Mouse (Mus musculus) heart, adult 18-20 months (tissue): ENCODE data around the gene N4bp2. TPM values are rescaled to one million over a fixed set of nuclear protein-coding genes. Genes with fewer than 3 reads are reported as not detected.

Source experiments
- DNase-seq, 2 experiments: peaks; one replicate each; pipeline ENCODE4 v3.0.0; 2021 to 2022; ENCODE audit warnings: mixed read lengths in 1 of 2
- total RNA-seq, 2 experiments: library from RNA; stranded (reverse); gene quantifications; 2 replicates each; pipeline ENCODE4 v1.2.3; 2021

The N4bp2 gene
- total RNA-seq, 2 experiments from 2014 or later: 9.8 to 11.5 TPM

DNA sequence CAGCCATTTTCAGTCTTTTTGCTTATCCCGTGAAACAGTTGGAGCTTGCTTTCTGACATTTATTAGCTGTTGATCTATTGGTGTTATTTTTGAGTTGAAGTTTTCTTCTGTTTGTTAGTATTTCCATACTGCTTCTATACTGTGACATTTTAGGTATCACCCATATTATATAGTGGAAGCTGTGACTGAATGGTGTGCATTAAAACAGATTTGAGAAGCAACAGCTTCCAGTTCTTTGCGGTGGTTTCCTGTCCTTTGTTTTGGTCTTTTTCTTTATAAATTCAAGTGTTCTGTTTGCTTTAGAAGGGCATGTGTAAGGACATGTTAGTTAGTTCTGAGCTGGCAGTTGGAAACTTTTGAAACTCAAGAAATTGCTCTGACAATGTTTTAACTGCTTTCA, 65.7 kb downstream of the N4bp2 start:
- DNase-seq: no peak

DNA sequence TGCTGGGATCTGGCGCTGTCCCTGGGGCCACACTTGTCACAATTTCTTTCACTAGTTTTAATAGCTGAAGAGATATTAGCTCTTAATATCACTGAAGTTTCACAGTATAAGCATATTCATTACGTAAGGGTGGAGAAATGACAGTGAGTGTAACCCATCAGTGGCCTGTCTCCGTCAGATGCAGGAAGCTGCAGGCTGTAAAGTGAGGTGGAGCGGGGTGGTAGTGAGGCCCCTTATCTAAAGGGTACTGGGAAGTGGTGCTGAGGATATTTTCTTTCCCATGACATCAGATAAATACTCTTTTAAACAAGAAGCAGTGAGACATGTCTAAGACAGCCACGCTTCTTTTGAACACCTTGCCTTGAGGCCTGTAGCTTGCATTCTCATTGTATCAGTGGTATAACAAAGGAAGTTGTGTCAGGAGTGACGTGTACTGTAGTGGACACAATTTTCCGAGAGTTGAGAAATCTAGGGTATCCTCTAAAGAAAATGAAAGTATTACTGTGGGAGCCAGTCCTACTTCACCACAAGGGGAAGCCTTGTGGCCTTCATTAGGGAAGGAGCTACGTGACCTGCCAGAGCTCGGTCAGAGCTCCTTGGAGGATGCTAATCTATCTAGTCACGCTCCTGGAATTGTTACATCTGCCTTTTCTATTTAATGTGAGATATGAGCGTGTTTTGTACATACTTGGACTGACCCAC, 68.7 kb downstream of the N4bp2 start:
- DNase-seq: peak in 1 of 2 experiments; percentile 14

DNA sequence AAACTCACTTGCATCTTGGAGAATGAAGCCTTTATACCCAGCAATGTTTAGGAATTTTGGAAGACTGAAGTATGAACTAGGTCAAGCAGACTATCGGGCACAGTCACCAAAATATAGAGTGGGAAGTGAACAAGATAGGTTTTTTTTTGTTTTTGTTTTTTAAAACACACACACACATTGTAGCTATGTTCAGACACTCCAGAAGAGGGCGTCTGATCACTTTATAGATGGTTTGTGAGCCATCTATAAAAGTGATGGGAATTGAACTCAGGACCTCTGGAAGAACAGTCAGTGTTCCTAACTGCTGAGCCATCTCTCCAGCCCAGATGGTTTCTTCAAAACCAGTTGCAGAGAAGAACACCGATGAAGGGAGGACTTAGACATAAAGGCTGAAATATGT, 69.8 kb downstream of the N4bp2 start:
- DNase-seq: no peak

DNA sequence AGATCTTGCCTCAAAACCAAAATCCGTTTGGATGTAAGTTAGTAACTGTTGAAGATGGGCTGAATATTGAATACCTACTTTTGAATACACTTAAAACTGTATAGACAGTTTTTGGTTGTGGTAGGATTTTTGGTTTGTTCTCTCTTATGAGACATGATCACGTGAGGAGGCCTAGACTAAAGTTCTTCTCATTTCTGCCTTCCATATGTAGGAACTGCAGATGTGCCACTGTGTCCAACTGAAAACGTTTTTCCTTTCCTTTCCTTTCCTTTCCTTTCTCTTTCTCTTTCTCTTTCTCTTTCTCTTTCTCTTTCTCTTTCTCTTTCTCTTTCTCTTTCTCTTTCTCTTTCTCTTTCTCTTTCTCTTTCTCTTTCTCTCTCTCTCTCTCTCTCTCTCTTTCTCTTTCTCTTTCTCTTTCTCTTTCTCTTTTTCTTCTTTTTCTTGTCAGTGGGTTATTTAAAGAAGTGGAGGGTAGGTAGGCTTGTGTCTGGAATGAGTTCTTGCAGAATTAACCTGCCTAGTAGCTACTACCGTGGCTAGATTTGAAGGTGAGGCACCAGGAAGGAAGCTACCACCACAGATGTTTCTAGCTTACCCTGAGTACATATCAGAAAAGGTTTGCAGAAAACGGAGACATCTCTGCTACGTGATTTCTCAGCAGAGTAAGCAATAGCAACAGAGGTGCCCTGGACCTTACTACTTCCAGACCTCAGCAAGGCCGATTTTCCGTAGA, 70.6 kb downstream of the N4bp2 start:
- DNase-seq: no peak

DNA sequence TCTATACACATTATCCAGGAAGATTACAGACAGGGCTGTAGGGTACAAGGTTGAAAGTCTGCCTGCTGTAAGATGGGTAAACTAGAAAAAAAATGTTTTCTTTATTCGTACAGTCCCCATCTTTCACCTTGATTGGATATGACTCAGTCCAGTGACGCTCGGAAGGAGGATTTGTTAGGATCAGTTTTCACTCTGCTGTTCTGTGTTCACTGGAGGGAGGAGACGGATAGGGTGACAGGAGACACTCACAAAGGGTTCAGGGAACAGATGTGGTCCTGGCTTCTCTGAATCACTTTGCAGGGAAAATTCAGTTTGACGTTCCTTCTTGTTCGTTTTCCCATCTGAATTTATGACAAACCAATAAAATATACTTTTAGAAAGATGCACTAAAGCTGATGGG, 74.7 kb downstream of the N4bp2 start:
- no peak for DNase-seq

DNA sequence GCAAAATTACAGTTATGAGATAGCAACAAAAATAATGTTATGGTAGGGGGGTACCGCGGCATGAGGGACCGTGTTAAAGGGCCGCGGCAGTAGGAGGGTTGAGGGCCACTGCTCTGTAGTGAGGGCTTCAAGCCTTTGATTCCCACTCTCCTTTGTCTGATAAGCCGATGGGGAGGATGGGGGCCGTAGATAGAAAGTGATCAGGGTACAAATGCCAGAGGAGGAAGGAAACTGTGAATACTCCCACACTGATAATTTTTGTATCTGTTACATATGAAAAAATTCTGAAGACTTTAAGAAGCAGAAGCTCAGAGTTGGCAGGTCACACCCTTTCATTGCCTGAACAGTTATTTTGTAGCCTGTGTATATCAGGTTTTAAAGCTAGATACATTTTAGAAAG, 79.6 kb downstream of the N4bp2 start:
- no peak for DNase-seq

DNA sequence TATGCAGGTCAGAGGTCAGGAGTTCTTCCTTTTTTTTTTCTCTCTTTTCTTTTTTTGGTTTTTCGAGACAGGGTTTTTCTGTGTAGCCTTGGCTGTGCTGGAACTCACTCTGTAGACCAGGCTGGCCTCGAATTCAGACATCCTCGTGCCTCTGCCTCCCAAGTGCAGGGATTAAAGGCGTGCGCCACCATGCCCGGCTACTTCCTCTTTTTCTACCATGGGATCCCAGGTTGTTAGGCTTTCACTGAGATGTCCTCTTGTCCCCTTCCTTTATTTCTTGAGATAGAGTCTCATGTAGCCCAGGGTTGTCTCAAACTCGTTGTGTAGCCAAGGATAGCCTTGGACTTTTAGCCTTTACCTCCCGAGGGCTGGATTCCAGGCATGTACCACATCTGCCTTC, 83.2 kb downstream of the N4bp2 start:
- DNase-seq: no peak

DNA sequence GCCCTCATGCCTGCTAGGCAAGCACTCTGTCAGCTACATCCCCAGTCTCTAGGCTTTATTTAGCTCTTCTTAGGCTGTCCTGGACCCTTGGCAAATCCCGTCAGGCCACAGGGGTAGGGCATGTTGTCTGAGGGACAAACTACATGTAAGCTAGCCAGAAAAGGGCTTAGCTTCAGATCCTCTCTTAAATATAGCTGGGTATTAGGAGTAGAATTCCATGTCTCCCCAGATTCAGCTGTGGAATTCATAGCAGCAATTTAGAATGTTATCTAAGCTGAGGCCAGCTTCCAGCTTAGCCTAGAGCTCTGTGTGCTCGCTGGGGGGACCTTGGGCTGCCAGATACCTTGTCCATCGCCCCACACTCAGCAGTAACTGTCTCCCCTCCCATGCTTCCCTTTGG, 83.6 kb downstream of the N4bp2 start:
- no peak for DNase-seq

DNA sequence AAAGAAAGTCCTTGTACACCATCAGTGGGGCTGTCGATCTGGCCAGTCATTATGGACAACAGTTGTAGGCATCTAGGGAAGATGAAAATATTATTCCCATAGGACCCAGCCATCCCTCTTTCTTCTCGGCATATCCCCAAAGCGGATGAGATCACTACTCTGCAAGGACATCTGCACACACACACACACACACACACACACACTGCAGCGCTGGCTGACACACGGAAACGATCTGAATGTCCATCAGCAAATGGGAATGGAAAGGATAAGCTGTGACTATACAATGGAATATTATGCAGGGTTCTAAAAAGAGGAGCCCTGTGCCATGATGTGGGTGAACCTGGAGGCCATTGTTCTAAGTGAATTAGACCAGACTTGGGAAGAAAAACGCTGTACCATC, 84.3 kb downstream of the N4bp2 start:
- DNase-seq: no peak

DNA sequence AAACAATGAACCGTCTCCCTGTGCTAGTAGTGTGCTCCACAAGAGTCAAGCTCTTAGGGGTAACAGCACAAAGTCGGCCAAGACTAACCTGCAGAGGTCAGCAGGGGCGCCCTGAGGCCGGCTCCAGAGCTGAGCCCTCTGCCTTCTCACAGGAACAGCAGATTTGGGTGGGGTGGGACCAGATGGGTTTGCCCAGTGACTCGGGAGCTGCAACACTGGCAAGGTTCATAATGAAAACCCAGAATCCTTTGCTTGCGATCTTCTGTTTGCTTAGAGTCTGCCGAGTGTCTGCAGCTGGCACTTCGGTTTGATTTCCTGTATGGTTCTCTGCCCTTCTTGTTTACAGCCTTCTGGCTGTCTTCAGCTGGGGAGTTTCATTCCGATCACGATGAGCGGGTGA, 87.4 kb downstream of the N4bp2 start:
- peak in 1 of 2 experiments; percentile 20 for DNase-seq

DNA sequence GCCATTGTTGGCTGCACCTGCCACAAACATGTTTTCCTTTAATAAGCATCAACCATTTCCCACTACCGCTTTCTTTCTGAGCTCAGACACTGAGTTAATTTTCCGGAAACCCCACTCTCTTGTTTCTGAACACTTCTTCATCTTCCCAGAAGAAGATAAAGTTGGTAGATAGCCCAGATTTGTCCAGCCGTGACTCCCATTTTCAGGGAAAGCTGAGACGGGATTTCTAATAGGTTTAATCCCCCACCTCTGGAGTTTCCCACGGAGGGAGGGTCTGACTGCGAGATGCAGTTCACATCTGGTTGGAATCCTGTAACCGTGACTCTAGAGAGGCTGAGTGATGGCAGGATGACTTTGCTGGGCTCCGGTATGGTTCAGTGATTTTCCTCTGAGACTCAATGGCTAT, 91.5 kb downstream of the N4bp2 start:
- no peak for DNase-seq

DNA sequence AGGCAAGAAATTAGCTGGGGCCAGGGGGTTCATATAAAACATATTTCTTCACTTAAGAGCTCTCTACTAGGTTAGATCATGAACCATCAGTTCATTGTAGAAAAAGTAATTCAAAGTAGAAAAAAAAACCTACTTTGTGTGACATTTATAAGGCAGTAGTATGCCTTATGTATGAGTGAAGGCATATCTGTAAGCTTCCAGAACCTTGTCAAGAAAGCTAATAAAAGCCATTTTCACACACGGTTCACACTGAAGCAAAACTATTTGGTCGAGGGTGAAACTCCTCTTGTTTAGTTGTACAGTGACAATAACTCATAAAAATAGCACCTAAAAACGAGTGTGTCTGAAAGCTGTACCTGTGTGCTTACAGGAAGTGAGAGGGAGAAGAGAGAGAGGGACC, 92.2 kb downstream of the N4bp2 start:
- DNase-seq: no peak

DNA sequence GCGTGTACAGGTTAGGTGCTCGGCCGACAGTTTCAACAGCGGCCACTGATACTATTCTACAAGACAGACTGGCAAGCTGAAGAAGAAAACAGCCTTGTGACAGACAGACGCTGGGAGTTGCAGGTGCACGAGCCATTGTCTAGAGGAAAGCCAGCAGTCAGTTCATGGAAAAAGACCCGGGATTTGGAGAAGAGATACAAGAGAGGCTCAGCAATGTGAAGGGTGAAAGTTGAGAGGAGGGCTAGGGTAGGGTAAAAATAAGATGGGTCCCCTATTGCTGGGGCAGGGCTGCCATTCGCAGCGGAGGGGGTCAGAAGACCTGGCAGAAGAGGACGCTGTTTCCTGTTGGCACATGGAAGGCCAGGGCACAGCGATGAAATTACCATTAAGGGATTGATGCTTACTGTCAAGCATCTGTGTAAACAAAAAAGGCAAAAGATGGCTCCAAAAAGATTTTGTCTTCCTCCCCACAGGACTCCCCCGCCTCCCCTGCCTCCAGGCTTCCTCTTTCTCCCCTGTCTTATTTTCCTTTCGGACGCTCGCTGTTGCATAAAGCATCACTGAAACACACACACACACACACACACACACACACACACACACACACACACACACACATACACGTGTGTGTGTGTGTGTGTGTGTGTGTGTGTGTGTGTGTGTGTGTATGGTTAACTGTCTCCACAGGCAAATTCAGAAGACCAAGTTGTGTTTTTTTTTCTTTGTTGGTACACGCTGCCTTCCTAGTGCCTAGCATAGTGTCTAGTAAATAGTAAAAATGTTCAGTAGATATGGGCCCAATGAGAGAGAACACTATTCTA, 93.5 kb downstream of the N4bp2 start:
- no peak for DNase-seq

DNA sequence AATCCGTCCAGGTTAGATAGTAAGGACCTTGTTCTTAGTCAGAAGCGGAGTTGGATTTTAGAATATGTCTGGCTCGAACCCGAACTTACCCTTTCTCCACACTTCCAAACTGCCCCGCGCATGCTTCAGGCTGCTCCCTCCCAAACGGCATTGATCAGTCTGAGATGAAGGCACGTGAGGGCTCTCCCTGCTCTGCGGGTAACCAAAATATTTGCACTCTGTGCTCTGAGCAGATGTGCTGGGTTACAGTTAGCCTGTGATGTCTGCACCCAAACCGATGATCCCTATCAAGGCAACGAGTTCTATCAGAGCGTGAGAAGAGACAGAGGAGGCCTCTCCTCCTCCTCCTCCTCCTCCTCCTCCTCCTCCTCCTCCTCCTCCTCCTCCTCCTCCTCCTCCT, 94.6 kb downstream of the N4bp2 start:
- no peak for DNase-seq

DNA sequence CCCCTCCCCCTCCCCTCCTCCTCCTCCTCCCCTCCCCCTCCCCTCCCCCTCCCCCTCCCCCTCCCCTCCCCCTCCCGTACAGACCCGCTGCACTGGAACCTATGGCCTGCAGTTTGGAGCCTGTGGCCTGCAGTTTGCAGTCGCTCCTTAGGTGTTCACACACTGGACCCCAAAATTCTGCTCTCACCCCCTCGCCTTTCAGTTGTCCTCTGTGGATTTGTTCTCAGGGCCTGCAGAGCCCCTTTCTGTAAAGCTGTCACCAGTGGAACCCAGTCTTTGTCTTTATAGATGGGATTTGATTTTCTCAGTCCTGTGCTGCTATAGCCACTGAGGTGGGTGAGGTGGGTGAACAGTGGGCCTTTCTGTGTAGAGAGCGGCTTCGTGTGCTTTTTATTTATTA, 95.0 kb downstream of the N4bp2 start:
- no peak for DNase-seq

DNA sequence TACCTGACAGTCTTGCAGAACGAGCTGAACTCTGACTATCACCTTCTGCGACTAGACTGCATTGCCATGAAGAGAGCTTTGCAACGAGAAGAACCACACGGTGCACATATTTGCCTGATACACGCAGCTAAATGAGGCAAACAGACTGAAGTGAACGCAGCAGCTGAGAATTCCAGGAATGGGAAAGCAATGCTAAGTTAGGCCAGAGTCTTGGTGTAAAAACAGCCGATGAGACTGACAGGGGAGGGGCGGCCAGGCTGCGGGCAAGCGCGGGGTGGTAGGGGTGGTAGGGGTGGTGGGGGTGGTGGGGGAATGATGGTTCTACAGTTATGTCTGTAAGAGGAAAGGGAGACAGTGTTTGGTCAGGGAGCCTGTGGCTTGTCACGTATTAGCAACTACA, 95.6 kb downstream of the N4bp2 start:
- no peak for DNase-seq

DNA sequence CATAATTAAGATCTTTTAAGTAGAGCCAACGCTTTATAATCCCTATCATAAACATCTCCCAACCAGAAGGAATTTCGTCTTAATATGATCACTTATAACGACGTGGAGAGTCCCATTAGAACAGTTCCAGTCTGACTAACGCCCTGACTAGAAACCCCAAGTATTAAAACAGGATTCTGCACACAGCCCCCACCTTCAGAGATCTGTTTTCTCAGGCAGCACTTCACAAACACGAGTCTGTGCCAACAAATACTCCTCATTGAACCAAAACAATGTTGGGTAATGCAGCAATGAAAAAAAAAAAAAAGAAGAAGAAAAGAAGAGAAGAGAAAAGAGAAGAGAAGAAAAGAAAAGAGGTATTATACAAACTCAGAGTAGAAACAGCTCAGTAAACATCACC, 96.1 kb downstream of the N4bp2 start:
- DNase-seq: peak in 1 of 2 experiments; percentile 26

DNA sequence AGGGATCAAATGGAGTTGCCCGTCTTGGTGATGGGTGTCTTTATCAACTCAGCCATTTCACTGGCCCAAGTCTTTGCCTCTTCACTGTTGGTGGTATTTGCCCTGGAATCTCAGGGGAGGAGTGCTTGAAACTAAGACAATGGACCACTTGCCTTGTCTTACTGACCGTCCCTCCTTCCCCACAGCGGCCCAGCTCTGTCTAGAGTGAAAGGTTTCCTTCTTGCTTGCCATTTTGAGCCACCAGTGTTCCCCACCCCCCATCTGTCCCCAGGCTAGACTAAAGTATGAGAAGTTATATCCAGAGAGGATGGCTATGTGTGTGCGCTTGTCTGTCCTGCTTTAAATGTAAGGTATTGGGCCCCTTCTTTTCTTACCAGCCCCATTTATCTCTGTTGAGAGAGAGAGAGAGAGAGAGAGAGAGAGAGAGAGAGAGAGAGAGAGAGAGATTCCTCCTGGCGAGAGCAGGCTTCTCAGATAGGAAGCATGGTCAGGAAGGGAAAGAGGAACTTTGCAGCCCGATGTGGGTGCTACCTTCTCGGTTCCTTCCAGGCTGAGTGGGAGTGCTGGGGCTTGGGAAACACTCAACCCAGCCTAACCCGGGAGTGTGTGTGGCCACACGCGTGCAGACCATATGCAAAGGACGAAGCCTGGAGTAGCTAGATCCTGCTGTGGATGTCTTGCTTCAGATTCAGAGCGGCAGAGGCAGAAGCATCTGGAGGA, 97.1 kb downstream of the N4bp2 start:
- DNase-seq: peak; percentile 19 to 65

DNA sequence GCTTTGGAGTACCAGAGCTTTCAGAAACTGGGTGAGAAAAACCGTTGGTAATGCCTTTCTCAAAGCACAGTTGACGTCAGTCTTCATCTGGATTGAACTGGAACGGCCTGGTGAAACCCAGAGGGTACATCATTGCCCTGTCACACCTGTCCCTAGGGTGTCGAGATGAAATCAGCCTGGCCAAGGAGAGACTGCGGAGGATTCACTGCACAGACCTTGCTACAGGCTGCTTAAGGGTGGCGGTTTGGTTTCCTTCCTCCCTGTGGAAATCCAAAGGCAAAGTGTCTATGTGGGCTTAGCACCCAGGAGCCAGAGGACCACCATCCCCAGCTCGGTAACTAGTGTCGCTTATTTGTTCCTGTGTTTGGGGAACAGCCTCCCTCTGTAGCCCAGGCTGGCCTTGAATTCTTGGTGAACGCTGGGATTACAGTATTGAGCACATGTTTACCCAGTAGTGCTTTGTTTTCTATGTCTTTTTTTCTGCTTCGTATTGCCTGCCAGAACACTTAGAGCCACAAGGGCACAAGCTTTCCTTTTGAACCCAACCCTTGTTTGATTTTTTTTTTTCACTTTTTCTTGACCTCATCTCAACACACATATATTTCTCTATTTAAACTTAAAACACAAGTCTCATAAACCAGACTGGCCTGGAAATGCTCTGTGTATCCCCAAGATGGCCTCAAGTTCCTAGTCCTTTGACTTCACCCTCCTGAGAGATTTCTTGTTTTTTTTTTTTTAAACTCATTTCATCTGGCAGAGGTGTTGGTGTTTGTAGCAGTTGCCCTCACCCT, 98.0 kb downstream of the N4bp2 start, which contains the start of gene Rhoh:
Gene Rhoh, plus strand, starts transcription at position 60 of the 791 bp plus-strand sequence.
- no peak for DNase-seq

DNA sequence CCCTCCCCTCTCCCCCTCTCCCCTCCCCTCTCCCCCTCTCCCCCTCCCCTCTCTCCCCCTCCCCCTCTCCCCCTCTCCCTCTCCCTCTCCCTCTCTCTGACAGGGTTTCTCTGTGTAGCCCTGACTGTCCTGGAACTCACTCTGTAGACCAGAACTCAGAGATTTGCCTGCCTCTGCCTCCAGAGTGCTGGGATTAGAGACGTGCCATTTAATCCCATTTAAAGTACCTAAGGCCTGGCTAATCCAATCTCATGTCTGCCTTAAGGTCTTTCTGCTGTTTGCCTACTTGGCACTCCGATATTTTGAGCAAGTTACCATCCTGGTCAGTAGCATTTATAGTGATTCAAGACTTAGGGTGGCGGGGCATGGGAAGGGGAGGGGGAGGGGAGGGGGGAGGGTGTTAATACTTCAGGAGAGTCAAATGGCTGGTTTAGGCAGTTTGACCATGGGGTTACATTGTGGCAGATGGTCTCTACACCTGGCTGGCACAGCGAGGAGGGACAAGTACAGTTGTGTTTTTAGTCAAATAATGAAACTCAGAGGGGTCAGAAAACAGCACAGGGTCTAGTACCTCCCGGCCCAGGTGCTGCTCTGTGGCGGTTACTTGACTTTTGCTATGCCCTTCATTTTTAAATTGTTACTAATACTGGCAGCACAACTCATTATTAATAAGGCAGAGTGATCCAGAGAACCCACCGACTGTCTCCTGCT, 99.1 kb downstream of the N4bp2 start:
- no peak for DNase-seq

DNA sequence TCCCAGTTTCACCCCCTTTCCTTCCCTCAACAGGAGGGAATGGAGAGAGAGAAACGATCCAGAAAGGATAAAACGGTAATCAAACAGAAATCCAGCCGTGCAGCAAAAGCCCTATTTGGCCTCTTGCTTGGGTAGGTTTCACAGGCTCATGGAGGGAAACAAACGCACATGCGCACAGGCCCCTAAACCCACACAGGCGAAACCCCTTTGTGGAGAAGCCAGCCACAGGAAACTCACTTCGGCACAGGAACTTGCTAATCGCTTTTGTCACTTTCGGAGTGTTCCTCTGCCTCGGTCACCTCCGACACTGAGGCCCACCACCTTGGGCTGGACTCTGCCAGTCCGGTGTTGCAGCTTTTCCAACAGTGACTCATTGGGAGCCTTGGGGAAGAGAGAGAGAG, 100.0 kb downstream of the N4bp2 start:
- DNase-seq: peak; percentile 54 to 72
